Mouse (Mus musculus): ENCODE measurements around the gene Cdc42bpa. TPM values are rescaled to one million over a fixed set of nuclear protein-coding genes. Genes with fewer than 3 reads are reported as not detected.

Gene Cdc42bpa
- total RNA-seq, 2 experiments from 2014 or later, result 25.9 to 27.8 TPM

- Histone ChIP-seq H3K27ac (peak overlapping the region; percentile 88), H3K4me3 (no peak overlapping the region; the same call in 1 of the 2 replicates)
- TF ChIP-seq CTCF (IDR thresholded peaks at IDR 0.05), result no peak
- peak; percentile 83 for DNase-seq
- intact Hi-C loops (cut with DNase I), result no loop called here
Observed at GRCm38 (mm10) chr1:180210781-180211271, 250.6 kb downstream of the Cdc42bpa start.

GRCm38 (mm10) chr1:180212911-180213310, 252.6 kb downstream of the Cdc42bpa start:
- H3K4me3 ChIP-seq, result no peak overlapping the region
- H3K27ac ChIP-seq, result no peak overlapping the region
- intact Hi-C loops (cut with DNase I), result no loop called here
- TF ChIP-seq CTCF (IDR thresholded peaks at IDR 0.05), result no peak
- DNase-seq, result no peak

- no peak overlapping the region for H3K4me3 ChIP-seq
- peak; percentile 81 for DNase-seq
- intact Hi-C loops (cut with DNase I), result loop anchor here (1.0 to 5.0 kb wide), 2 partner anchors 38 to 358 kb away; no protein-coding TSS in a partner anchor
- TF ChIP-seq CTCF (IDR thresholded peaks at IDR 0.05), result peak; percentile 100
- no peak overlapping the region for H3K27ac ChIP-seq
Observed at GRCm38 (mm10) chr1:180215044-180215443, 254.8 kb downstream of the Cdc42bpa start.

Other genes with a start within 250 kb of the Cdc42bpa start
- under 1 TPM in 1 of 2 experiments, not detected in 1; 0.22 TPM for gene Kif28, start 215.2 kb upstream of the Cdc42bpa start, total RNA-seq (2021)
- gene Gm10518, start 157.1 kb upstream of the Cdc42bpa start, total RNA-seq (2021), result not detected
- gene Ahctf1, start 156.8 kb upstream of the Cdc42bpa start, total RNA-seq (2021), result 10 to 100 TPM; 18.3 to 19.1 TPM
- gene Coq8a, start 239.1 kb downstream of the Cdc42bpa start, total RNA-seq (2021), result 1,000 to 10,000 TPM in 1 of 2 experiments, 100 to 1,000 TPM in 1; 633 to 1,638 TPM

All from gastrocnemius, adult 2 months (tissue).